Mouse (Mus musculus) liver, embryonic 16.5 days (tissue): ENCODE measurements around the gene Fam136a. TPM values are rescaled to one million over a fixed set of nuclear protein-coding genes. Genes with fewer than 3 reads are reported as not detected.

Source experiments
- ATAC-seq: fragments of 200-750 bp; cut with Nextera tagmentation; 2 replicates; pipeline ENCODE4 v1.8.0; 2017; ENCODE audit warnings: low read depth, mild to moderate bottlenecking, moderate number of reproducible peaks, moderate library complexity
- H3K27ac ChIP-seq: fragments of 300-500 bp; sonication (generic); 2 replicates; pipeline ENCODE4 v1.5.1; 2014; ENCODE audit warnings: mild to moderate bottlenecking, low read length
- H3K27me3 ChIP-seq: fragments of 300-500 bp; sonication (generic); 2 replicates; pipeline ENCODE4 v1.6.1; 2014; ENCODE audit warnings: low read depth, low read length, mixed read lengths; ENCODE audit not compliant: control insufficient read depth, insufficient read depth
- H3K36me3 ChIP-seq: fragments of 300-500 bp; sonication (generic); 2 replicates; pipeline ENCODE4 v1.6.1; 2014; ENCODE audit warnings: mild to moderate bottlenecking; ENCODE audit not compliant: control insufficient read depth, insufficient read depth
- H3K4me1 ChIP-seq: fragments of 300-500 bp; sonication (generic); 2 replicates; pipeline ENCODE4 v1.6.1; 2014; ENCODE audit warnings: low read depth, low read length, mixed read lengths; ENCODE audit not compliant: control insufficient read depth
- H3K4me2 ChIP-seq: fragments of 300-500 bp; sonication (generic); 2 replicates; pipeline ENCODE4 v1.6.1; 2014; ENCODE audit warnings: low read depth, low read length, mixed read lengths
- H3K4me3 ChIP-seq: fragments of 300-500 bp; sonication (generic); 2 replicates; pipeline ENCODE4 v1.5.1; 2014; ENCODE audit warnings: low read depth, mild to moderate bottlenecking, low read length
- H3K9ac ChIP-seq: fragments of 300-500 bp; sonication (generic); 2 replicates; pipeline ENCODE4 v1.6.1; 2014; ENCODE audit warnings: low read depth, low read length
- H3K9me3 ChIP-seq: fragments of 300-500 bp; sonication (generic); replicated peaks from 2 replicates; pipeline ENCODE4 v1.6.1; 2016; ENCODE audit warnings: low read length; ENCODE audit not compliant: control insufficient read depth
- WGBS: fragments of 180-500 bp; shearing (Covaris S2); extraction: QIAGEN DNeasy Blood & Tissue Kit; methylation state at CpG from one replicate; pipeline ENCODE4 v1.1.7; 2014; ENCODE audit not compliant: insufficient replicate concordance; 5-methylcytosine and 5-hydroxymethylcytosine counted together
- polyA plus RNA-seq: library from polyadenylated mRNA; unstranded; fragments of >200 nt; fragmentation: Nextera tagmentation; extraction: Ambion mirVana; gene quantifications from 2 replicates; pipeline ENCODE4 v1.2.1, GENCODE M21; 2015

Gene Fam136a
- polyA plus RNA-seq, 1 experiment from 2014 or later, result 58.6 TPM

DNA sequence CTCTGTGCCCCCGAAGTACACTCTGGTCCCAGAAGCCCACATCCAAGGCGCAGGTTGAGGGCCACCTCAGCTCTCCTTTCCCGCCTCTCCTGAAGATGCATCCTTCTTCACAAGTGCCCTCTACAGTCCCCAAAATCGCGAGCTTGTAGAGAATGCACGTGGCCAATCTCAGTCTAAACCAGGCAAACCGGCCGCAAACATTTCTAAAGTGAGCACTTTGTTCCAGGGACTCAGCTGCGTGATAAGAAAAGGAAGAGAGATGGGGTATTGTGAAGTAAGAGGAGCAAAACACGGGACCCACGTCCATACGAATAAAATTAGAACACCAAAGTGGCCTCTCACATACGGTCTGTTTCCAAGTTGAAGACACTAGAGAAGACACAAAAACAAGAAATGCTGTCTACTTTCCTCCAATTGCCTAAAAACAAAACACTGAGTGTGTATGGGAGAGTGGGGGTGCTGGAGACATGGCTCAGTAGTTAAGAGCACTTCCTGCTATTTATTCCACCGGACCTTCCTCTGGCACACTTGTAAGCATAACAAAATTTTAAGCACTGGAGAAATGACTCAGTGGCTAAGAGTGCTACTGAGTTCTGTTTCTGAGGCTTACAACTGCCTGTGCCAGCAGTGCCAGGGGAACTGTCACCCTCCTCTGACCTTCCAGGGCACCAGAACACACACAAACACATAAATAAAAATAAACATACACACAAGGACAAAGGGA is 32.0 kb downstream of the Fam136a start:
- ATAC-seq, result no peak
- WGBS, result 3% methylated on average over 14 of the region's 14 CpGs

DNA sequence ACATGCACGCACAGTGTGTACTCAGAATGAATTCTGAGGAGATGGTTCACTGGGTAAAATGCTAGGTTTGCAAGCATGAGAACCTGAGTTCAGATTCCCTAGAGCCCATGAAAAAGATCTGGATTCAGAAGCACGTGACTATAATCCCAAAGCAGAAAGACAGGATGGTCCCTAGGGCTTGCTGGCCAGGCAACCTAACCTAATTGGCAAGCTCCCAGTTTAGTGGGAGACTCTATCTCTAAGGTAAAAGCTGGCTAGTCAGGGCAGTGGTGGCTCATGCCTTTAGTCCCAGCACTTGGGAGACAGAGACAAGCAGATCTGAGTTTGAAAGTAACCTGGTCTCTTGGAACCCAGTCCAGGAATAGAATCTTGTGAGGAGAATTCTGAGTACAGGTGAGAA is 33.5 kb downstream of the Fam136a start:
- Histone ChIP-seq H3K4me2 (no peak overlapping the region), H3K27ac (no peak overlapping the region), H3K4me3 (no peak overlapping the region), H3K4me1 (peaks cover 33% of the 10 kb centered on the region), H3K27me3 (no peaks in the 10 kb centered on the region), H3K36me3 (peaks cover 4% of the 10 kb centered on the region; the same call in 1 of the 2 replicates), H3K9ac (no peak overlapping the region), H3K9me3 (no peaks in the 10 kb centered on the region)
- ATAC-seq, result no peak
- 77% methylated on average over 2 of the region's 2 CpGs for WGBS

More for the DNA sequence above, 32.0 kb downstream of the Fam136a start:
- Histone ChIP-seq H3K36me3 (peaks cover 4% of the 10 kb centered on the region; the same call in 1 of the 2 replicates), H3K4me2 (peak overlapping the region; percentile 89), H3K9ac (peak overlapping the region; percentile 85), H3K27me3 (no peaks in the 10 kb centered on the region), H3K9me3 (no peaks in the 10 kb centered on the region), H3K4me1 (peaks cover 31% of the 10 kb centered on the region), H3K4me3 (peak overlapping the region; percentile 95), H3K27ac (peak overlapping the region; percentile 89)

DNA sequence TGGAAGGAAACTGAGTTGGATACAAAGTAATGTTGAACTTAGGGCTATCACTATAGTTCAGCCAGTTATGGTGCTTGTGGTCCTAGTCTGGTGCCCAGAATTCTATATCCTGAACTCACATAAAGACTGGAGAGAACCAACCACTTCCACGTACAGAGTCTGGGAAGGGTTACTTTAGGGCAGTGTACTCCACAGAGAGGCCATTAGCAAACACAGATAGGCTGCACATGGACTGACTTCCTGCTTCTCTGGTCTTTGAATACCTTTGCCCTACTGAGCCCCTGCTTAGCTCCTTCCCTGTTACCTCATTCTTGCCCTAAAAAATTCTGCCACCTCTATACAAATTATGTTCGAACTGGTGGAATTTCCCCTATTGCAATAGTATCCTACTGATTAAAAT is 34.5 kb downstream of the Fam136a start:
- H3K4me1 ChIP-seq, result peaks cover 32% of the 10 kb centered on the region
- ATAC-seq, result no peak
- H3K27ac ChIP-seq, result 0 out of 2 replicates have a peak overlapping the region, but pooled peaks have one; percentile 16
- no peak overlapping the region for H3K4me3 ChIP-seq
- H3K4me2 ChIP-seq, result no peak overlapping the region
- WGBS, result 43% methylated on average over 2 of the region's 2 CpGs
- H3K9ac ChIP-seq, result no peak overlapping the region
- H3K9me3 ChIP-seq, result no peaks in the 10 kb centered on the region
- no peaks in the 10 kb centered on the region for H3K36me3 ChIP-seq
- H3K27me3 ChIP-seq, result no peaks in the 10 kb centered on the region

DNA sequence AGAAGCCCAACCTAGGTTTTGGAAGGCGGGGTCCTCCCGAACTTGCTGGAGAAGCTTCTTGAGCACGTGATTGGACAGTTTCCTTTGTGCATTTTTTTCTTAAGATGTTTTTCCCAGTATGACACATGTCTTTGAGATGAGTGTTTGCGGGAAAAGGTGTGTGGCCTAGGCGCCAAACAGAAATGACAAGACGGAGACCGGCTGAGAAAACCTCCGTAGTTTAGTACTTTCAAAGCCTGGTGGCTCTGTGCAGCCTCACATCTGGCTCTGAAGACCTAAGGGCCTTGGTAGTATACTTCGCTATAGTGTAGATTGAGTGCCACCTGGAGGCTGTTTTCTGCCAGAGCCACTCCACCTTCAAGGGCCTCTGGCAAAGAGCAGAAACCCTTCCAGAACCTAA is 35.5 kb downstream of the Fam136a start:
- peak overlapping the region; percentile 35 for H3K4me3 ChIP-seq
- peak; percentile 25 for ATAC-seq
- H3K9me3 ChIP-seq, result no peaks in the 10 kb centered on the region
- H3K27me3 ChIP-seq, result no peaks in the 10 kb centered on the region
- no peak overlapping the region for H3K27ac ChIP-seq
- 3% methylated on average over 9 of the region's 9 CpGs for whole genome bisulfite sequencing
- peak overlapping the region; percentile 37; the same call in 1 of the 2 replicates for H3K9ac ChIP-seq
- H3K4me1 ChIP-seq, result peaks cover 28% of the 10 kb centered on the region
- peak overlapping the region; percentile 53 for H3K4me2 ChIP-seq
- H3K36me3 ChIP-seq, result no peaks in the 10 kb centered on the region

DNA sequence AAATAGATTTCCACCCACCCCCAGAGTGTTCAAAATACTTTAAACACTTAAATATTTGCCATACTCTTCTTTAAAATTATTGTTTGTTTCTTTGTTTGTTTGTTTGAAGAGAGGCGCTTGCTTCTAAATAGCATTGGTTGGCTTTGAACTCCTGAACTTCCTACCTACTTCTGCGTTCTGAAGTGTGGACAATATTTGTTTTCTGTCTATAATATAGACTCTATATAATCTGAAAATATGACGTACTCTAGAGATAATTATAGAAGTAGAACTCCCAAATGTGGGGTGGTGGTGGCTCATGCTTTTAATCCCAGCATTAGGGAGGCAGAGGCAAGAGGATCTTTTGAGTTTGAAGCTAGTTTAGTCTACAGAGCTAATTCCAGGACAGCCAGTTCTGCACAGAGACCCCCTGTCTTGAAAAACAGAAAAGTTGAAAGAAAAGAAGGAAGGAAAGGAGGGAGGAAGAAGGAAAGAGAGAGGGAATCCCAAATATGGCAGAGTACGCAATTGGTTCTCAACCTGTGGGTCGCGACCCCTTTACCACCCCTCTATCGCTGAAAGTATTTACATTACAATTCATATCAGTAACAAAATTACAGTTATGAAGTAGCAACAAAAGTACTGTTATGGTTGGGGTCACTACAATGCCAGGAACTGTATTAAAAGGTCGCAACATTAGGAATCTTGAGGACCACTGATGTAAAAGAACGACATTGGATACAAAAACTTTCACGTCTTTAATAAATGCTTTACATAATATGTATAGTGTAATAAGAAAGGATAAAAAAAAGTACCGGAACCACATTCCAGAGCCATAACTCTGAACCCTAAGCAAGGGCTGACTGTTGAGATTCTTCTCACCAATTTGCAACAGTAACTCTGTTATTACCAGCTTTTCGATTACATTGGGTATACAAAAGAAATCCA is 37.5 kb downstream of the Fam136a start:
- Histone ChIP-seq H3K9ac (peak overlapping the region; percentile 40; the same call in 1 of the 2 replicates), H3K27me3 (no peaks in the 10 kb centered on the region), H3K4me2 (peak overlapping the region; percentile 39), H3K4me3 (peak overlapping the region; percentile 83), H3K4me1 (peaks cover 12% of the 10 kb centered on the region), H3K27ac (no peak overlapping the region), H3K36me3 (no peaks in the 10 kb centered on the region; the same call in 1 of the 2 replicates), H3K9me3 (no peaks in the 10 kb centered on the region)
- 33% methylated on average over 12 of the region's 12 CpGs for WGBS
- no peak for ATAC-seq

DNA sequence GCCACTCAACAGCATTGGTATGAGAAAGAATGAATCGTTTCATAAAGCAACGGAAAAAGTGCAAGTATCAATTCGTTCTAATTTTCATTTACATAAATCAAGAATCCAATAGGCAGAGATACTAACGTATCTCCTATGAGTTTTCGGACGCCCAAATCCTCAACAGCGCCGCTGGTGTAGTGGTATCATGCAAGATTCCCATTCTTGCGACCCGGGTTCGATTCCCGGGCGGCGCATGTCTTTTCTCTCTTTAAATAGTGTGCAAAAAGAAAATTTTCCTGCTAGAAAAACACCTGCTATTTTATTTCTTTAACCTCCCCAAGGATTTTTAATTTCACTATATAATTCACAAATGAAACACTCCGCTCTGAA is 38.3 kb downstream of the Fam136a start:
- Histone ChIP-seq H3K9ac (peak overlapping the region; percentile 84; the same call in 1 of the 2 replicates), H3K27me3 (no peaks in the 10 kb centered on the region)
- WGBS, result under 1% methylated on average over 15 of the region's 15 CpGs

DNA sequence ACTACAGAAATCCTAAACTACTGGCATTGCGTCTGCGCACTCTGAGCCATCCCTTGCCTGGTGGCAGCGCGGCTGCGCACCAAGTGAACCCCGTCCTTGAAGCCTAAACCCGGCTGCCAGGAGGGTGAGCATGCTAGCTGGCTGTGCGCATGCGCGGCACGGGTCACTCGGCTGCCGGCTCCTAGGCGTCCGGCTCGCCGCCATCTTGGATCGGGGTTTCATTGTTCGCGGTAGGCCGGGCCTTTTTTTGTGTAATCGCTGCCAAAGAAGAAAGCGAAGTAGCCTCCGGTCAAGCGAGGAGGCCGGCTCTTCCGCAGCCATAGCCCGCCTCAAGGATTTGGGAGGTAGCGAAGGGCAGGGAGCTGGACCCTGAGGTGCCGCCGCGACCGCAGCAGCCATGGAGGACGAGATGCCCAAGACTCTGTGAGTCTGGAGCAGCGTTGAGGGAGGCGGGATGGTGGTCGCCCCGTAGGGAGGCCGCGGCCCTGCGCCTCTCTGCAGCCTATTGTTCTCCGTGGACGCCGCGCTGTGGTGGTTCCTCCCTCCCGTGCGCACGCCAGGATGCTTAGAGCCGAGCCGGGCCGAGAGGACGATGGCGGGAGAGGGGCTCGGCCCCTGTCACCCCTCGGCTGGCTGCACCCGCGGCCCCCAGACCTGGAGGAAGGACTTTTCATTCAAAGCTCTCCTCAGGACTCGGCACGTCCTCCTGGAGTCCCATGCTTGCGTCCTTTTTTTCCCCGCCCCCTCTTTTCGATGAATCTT is 38.8 kb downstream of the Fam136a start, which contains the start of gene Tia1:
Tia1 (plus strand) TSS at position 120 of the 762 bp plus-strand sequence.
- WGBS, result under 1% methylated on average over 62 of the region's 62 CpGs
- no peaks in the 10 kb centered on the region for H3K9me3 ChIP-seq
- H3K4me3 ChIP-seq, result peak within 1 kb of the TSS; percentile 83
- peak; percentile 96 for ATAC-seq
- peaks cover 11% of the 10 kb centered on the region for H3K4me1 ChIP-seq
- peak within 1 kb of the TSS; percentile 89 for H3K4me2 ChIP-seq
- H3K27ac ChIP-seq, result peak within 1 kb of the TSS; percentile 93
- H3K36me3 ChIP-seq, result no peaks in the 10 kb centered on the region; the same call in 1 of the 2 replicates
- peak within 1 kb of the TSS; percentile 84 for H3K9ac ChIP-seq
- no peaks in the 10 kb centered on the region for H3K27me3 ChIP-seq

More for the DNA sequence above, 38.3 kb downstream of the Fam136a start:
- Histone ChIP-seq H3K4me2 (peak overlapping the region; percentile 39), H3K4me1 (peaks cover 11% of the 10 kb centered on the region), H3K9me3 (no peaks in the 10 kb centered on the region), H3K36me3 (no peaks in the 10 kb centered on the region; the same call in 1 of the 2 replicates), H3K27ac (peak overlapping the region; percentile 93), H3K4me3 (peak overlapping the region; percentile 83)
- ATAC-seq, result peak; percentile 56

DNA sequence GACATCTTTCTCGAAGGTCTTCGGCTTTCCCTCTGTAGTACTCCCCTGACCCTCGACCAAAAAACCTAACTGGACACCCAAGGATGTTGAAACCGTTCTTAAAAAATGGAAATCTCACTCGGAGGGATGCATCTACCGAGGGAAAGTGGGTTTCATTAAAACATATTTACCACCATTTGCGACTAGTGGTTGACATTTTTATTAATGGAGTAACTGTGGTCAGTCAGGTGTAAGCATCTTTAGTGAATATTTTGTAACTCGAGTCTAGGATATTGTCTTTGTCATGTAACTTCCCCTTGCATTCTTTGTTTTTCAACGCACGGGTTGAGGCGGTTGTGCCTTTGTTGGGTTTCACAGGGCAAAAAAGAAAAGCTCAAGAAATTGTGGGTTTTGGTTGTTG is 39.5 kb downstream of the Fam136a start:
- Histone ChIP-seq H3K4me2 (peak overlapping the region; percentile 89), H3K4me3 (peak overlapping the region; percentile 83), H3K36me3 (no peaks in the 10 kb centered on the region; the same call in 1 of the 2 replicates), H3K9ac (peak overlapping the region; percentile 84), H3K9me3 (no peaks in the 10 kb centered on the region), H3K27ac (peak overlapping the region; percentile 19; the same call in 1 of the 2 replicates), H3K27me3 (no peaks in the 10 kb centered on the region), H3K4me1 (peaks cover 11% of the 10 kb centered on the region)
- no peak for ATAC-seq
- WGBS, result under 1% methylated on average over 11 of the region's 11 CpGs
